Mouse (Mus musculus): ENCODE results near the gene Prdm16.

Prdm16 gene

DNA sequence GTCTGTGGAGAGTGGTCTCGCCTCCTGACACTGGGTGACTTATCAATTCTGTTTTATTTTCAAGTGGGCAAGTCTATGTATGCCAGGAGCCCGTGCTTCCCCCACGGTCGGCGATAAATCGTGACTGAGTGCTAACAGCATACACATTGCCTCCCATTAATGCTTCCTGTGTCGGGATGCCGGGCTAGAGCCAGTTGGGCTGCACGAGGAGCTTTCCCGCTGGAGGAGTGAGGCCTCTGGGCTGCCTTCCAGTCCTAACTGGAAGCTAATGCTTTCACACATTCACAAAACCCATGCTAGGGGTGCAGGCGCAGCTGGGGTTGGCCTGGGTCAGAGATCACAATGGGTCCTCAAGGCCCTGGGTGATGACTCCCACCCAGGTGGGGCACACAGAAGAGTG, 212.0 kb downstream of the Prdm16 start:
- DNase-seq (ENCODE audit: low spot score in 2 of 2): no peak

DNA sequence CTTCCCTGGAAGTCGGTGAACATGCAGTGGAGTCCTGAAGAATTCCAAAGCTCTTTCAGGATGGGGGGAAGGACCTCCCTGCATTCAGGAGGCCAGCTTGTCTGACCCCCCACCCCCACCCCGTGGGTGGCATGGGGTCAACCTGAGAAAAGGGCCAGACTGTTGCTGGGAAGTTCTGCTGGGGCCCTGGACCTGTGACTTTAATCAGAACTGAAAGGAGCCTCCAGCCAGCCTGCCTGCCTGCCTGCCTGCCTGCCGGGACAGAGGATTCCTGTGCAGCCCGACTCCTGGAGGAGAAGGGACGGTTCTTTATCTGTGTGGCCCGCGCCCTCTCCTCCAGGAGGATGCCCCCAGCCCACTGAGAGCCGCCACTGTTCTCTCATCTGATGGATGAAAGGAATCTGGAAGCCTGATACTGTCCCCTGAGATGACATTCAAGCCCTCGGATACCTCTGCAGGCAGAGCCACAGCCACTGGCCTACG, 214.2 kb downstream of the Prdm16 start:
- DNase-seq (ENCODE audit: low spot score in 2 of 2): no peak

DNA sequence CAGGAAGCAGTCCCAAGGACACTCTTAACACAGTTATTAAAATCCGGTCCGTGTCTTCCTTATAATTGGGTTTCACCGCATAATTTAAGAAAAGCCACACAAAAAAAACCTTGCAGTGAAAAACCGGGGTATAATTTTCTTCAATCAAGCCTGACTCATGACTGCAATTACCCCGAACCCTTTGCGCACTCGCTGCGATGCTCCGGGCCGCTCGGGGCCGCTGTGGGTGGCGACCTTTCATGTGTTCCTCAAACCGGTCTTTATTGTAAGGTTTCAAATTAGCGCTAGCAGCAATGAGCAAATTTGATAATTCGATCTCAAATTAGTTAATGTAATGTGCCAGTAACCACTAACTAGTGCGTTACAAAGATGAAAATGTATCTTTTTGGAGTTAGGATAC, 215.9 kb downstream of the Prdm16 start:
- DNase-seq (ENCODE audit: low spot score in 2 of 2): no peak

DNA sequence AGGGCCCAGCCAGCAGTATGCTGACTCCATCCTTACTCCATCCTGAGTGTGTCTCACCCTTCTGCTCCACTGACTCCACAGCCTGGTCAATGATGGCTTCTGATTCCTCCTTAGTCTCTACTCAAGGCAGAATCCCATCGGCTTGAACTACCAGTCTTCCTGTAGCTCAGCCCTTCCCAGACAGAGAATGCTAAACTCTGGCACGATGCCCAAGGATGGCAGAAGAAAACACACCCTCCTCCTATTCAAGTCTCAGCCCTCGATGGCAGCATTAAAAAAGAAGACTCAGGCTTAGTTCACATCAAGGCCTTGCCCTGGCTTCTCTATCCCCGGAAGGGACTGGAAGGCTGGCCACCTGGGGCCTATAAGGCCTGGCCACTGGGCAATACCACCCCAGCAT, 216.9 kb downstream of the Prdm16 start:
- DNase-seq (ENCODE audit: low spot score in 2 of 2): no peak

DNA sequence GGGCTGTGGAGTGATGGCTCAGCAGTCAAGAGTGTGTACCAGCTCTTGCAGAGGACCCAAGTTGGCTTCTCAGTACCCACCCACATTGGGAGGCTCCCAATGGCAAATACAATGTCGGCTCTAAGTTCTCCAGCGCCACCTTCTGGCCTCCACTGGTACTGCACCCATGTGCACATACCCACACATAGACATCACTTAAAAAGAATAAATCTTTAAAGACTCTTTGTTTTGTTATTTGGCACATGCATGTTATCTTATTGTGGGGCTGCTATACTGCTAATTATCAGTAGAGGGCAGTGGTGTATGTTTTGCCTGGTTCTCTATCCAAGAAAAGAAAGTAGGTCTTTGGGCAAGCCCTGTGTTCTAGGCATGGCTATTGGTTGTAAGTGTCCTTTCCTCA, 217.7 kb downstream of the Prdm16 start:
- no peak for DNase-seq (ENCODE audit: low spot score in 2 of 2)

DNA sequence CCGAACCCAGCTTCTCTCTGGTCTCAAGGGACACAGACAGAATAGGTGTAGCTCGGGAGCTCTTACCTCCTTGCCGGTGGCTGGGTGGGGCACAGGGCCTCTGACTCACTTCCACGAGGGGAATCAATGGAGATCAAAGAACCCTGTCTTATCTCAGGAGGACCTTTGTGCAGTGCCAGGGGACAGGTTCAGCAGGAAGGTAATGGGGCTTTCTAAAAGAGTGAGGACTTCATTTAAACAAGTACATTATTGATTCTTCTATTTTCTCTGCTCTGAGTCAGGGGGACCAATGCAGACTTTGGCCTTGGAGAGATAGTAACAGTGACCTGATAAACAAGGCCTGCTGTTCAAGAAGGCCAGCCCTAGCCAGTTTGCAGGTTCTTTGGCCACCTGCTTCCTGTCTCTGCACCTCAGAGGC, 218.3 kb downstream of the Prdm16 start:
- no peak for DNase-seq (ENCODE audit: low spot score in 2 of 2)

DNA sequence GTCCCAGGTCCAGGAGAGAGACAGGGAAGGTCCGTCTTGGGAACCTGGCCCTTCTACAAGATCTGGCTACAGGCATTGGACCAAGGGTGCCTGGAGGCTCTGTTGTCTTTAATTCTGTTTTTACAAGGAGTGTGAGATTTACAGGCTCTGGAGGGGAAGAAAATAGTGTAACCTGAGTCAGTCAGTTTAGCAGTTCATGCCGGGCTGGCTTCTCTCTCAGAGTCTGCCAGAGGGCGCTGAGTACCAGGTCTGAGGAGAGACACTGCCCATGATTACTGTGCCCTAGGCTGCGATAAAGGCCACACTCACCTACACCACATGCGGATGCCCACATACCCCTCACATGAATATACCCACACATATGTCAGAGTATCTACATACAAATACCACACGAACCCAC, 219.9 kb downstream of the Prdm16 start:
- no peak for DNase-seq (ENCODE audit: low spot score in 2 of 2)

DNA sequence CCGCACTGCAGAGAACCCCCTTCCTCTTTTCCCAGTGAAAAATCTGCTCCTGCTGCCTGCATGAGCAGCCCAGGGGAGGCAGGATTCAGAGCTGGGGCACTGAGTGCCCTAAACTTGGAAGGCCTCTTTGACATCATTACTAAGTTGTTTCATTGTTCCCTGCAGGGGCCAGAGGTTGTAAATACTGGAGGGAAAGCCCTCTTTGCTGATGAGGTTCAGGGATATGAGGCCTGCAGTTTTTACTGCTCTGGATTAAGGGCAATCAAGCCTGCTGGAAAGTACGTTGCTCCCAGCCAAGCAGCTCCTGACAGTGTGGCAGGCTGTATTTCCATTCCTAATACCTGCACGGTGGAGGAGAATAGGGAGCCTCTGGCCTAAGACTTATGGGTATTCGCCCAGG, 221.8 kb downstream of the Prdm16 start:
- DNase-seq (ENCODE audit: low spot score in 2 of 2): no peak

DNA sequence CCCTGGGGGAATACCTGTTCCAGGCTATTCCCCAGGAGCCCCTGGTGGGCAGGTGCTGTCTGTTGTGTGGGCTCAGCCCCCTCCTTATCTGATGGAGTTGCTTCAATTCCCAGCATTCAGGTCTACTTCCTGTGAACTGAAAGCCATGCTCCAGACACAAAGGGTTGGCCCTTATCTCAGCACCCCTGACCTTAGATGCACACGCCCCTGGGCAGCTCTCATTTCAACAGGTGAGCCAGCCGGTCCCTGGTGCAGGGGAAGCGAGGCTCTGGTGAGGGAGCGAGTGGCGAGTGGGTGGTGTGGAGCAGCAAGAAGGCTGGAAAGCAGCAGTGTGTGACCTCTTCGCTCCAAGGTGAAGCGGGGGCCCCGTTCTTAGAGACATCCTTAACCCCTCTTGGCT, 226.1 kb downstream of the Prdm16 start:
- DNase-seq (ENCODE audit: low spot score in 2 of 2): no peak

DNA sequence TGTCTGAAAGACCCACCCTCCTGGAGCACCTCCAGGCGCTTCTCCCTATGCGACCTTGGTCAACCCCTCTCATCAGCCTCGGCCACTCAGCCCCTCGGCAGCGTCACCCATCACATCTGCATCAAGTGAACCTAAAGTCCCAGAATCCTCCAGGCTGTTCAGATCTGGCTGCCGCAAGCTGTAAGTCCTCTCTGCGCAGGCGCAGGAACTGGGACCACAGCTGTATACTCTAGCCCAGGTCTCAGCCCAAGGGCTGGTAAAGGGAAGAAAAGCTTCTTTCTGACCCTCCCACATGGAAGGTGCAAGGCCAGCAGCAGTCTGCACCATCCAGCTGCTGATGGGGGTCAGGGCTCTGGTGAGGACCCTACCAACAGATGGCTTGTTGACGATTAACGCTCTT, 226.8 kb downstream of the Prdm16 start:
- no peak for DNase-seq (ENCODE audit: low spot score in 2 of 2)

DNA sequence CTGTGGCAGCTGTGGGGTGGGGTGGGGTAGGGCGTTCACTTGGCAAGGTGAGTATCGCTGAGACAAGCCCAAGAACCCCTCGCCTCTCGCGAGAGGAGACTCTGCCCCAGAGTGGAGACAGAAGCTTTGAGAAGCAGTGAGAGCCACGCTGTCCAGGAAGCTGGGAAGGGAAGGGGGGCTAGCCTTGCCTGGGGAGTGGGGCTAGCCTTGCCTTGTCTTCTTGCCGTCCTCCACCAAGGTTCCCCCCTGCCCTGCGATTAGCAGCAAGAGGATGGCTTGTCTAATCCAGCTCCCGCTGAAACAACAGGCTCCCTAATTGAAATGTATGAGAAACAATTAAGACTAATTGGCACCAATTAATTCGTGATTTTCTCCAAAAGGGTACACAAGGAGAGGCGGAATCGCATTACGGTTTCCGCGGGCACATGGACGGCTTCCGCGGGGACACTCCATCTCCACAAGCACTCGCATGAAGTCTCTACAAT, 227.4 kb downstream of the Prdm16 start:
- DNase-seq (ENCODE audit: low spot score in 2 of 2): no peak

DNA sequence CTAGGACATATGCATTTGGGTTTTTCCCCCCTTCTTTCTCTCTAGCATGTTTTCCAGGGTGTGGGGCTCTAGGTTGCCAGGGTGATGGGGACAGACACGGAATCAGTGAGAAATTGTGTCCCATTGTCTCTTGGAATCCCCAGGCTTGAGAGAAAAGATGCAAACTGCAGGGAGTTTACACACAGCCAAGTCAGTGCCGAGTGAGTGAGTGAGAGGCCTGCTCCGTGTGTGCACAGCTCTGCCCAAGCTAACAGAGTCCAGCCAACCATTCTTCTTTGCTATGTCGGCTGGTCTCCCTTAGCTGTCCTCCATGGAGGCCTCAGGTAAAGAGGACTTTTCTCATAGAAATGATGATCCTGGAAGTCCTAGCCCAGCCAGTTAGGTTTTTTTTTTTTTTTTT, 233.7 kb downstream of the Prdm16 start:
- no peak for DNase-seq (ENCODE audit: low spot score in 2 of 2)

DNA sequence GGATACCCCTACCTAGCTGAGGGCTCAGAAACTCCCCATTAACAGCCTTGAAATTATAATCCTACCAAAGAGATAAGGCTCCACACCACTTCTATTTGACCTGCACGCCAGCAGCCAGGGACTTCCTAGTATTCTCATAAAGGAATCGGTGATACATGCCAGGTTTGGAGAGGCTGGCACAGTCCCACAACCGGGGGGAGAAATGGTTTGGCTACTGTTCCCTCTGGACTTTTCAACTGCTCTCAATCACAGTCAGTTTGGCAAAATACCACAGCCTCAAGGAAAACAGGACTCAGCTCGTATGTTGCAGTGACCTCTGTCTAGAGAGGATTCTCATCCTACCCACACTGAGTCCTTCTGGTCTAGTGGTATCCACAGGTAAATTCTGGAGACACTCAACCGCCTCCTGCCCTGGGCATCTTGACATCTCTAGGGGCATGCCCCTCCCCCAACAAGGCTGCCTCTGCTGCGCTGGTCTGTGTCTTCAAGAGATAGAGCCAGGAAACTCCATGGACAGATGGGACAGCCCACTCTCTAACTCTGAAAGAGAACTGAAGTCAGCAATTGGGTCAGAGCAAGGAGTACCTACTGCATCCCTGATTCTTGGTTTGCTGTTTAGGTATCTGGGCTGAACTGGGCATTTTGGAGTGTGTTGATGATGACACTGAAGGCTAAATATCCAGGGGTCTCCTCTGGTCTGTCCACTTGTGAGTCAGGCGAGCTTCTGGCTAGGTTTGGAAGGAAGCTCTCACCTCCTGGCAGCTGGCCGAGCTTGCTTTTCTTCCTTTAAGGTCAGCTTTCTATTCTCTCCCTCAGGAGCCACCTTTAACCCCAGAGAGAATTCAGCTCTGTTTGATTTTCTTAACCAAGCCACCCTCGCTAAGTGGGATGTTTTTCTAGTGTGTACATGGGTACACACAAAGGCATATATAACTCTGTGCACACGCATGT, 234.4 kb downstream of the Prdm16 start:
- DNase-seq (ENCODE audit: low spot score in 2 of 2): no peak

DNA sequence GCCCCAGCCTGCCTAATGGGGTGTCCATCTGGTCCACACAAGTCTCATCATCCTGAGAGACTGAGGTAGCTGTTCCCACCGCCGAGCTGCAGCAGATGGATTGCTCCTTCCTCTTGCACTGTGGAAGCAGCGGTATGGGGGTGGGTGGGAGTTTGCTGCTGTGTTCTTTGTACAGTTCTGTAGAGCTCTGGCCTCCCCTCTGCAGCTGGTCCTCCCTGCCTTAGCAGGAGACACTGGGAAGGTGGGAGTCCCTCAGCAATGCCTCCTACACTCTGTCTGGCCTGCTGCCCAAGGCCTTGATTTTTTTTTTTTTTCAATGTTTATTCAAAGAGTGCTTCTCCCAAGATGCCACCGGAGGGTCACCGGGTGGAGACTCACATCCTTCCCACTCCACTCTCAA, 235.3 kb downstream of the Prdm16 start:
- DNase-seq (ENCODE audit: low spot score in 2 of 2): no peak

DNA sequence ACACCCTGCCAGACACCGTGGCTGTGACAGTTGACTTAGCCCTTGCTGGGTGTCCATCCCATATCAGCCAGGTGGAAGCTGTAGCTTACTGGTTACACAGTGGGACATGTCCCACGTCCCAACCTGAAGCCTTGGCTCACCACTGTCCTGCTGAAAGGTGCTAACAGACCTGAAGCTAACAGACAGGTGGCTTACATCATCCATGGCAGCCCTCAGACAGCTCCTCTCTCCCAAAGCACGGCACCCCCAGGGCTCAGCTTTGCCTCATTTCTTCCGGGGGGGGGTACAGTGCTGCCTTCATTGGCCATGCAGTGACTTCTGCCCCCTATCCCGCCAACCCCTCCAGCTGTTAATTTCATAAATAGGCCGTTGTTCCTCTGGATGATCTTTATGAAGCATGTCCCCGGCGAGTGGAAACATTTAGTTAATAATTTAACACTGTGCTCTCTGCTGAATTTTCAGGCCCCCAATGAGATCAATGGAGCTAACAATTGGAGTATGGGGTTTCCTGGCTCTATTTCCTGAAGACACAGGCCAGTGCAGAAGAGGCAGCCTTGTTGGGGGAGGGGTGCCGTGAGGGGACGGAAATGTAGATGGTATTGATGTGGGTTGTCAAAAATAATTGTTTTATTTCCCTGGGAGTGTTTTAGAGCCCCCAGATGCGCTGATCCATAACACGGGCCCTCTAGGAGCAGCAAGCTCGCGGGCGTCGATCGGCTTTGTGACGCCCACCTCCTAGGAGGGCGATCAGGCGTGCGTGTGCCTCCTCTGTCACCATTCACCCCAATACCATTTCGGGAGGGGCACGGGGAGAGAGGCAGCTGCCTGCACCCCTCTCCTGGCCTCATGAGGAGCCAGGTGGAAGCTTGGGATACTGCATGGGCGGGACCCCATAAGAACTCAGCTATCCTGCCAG, 236.2 kb downstream of the Prdm16 start:
- DNase-seq (ENCODE audit: low spot score in 2 of 2): no peak

DNA sequence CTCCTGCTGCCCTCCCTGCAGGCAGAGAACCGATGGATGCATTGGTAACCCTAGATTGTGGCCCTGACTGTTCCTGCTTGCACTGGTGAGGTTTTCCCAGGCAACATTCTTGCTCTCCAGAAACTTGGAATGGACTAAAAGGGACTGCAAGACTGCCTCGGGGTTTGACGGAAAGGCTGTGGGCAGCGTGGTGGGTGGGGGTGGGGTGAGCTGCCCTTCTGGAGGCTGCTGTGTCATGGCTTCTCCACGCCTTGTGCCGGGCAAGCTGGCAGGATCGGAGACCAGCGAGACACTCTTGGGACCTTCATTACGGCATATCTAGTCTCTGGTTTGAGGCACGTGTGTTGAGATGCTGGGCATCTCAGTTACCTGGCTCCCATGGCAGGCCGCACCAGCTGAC, 237.0 kb downstream of the Prdm16 start:
- DNase-seq (ENCODE audit: low spot score in 2 of 2): no peak

DNA sequence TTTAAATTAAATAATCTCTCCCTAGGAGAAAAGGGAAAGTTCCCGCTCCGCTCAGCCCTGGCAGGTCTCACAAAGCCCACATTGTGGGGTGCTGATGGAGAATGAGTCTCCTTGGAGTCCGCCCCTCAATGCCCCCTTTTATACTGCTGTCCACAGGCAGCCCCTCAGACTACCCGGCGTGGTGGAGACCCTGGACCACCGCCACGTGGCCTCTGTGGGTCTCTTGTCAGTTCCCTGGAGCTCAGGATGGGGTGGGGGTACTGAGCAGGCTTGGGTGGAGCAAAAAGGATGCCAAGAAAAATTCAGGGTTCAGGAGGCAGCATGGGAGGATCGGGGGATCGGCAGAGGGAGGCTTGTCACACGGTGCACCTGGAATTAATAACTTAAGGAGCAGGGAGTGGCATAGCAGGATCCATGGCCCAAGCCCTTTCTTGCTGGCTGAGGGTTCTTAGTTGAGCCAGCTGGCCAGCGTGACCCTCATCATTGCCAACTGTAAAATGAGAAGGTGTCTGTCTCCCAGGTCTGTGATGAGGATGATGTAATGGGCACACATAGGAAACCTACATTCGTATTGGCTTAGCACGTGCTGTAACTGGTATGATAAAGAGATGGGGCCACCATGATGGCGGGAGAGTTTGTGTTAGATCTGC, 239.9 kb downstream of the Prdm16 start:
- no peak for DNase-seq (ENCODE audit: low spot score in 2 of 2)

DNA sequence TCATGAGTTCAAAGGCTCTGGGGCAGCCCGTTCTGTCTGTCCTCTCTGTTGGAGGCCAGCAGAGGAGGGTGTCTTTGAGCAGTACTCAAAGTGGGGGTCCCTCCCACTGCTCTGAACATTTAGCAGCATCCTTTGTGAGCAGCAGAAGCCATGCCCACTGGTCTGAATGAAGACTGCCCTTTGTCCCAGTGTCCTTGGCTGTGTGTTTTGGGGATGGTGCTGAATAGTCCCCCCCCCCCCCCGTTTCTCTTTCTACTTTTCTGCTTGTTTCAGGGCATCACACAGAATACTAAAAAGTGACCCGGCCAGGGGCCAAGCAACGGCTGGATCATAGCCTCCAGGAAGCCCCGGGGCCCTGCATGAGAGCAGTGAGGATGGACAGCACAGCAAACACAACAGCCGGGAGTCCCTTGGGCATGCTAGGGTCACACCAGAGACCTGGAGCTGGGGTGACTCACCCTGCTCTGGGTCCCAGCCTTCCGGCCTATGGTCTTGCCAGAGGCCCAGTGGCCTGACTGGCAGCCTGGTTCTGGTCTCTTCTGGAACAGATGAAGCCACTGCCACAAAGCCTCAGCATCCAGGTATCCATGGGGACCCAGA, 242.4 kb downstream of the Prdm16 start:
- no peak for DNase-seq (ENCODE audit: low spot score in 2 of 2)

DNA sequence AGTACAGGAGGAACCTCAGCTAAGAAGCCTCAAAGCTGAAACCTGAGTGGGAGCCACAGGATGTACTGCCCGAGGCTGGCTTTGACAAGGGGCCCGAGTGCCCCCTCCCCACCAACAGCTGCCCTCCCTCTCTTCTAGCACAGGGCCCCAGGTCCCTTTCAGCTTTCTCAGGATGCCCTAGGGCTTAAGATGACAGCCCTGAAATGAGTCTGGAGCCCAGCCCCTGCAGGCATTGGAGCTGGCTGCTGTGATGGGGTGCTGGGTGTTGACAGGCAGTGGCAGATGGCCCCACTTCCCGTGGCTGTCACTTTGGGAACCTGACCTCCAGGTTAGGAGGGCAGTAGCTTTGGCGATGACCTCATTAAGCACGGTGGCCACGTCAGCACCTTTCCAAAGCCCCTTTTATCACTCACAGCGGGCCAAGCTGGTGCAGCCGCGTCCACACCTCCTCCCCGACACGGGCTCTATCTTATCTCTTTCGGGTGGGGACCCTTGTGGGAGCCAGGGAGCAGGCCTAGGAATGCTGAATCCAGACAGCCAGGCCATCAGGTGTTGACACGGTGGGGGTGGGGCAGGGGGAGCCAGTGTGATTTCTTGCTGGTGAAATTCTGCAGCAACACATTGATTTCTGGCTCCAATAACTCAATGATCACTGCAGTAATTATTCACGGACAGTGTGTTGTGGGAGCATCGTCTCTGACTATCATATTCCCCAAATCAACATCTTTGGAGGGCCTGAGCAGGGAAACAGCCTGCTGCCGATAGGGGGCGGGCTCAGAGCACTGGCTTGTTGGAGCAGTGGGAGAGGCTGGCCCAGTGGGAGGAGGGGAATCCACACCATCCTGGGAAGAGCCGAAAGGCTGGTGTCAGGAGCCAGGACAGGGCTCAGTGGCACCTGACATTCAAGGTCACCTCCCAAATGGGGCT, 243.2 kb downstream of the Prdm16 start:
- DNase-seq (ENCODE audit: low spot score in 2 of 2): no peak

DNA sequence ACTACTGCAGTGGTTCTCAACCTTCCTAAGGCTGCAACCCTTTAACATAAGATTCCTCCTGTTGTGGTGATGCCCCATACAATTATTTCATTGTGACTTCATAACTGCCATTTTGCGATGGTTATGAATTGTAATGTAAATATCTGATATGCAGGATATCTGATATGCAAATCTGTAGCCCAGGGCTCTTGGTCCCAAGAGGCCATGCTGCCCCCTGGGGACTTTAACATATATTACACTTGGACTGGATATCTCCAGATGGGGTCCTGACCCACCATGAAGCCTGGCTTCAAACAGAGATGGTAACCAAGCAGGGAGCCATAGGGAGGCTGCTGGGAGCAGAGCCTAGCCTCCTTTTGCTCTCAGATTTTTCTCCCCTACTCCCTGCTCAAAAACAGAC, 244.0 kb downstream of the Prdm16 start:
- DNase-seq (ENCODE audit: low spot score in 2 of 2): no peak

Measured in urinary bladder, postnatal 4 days (tissue).